Mouse (Mus musculus): ENCODE data around the gene Atp6v1fnb.

DNA sequence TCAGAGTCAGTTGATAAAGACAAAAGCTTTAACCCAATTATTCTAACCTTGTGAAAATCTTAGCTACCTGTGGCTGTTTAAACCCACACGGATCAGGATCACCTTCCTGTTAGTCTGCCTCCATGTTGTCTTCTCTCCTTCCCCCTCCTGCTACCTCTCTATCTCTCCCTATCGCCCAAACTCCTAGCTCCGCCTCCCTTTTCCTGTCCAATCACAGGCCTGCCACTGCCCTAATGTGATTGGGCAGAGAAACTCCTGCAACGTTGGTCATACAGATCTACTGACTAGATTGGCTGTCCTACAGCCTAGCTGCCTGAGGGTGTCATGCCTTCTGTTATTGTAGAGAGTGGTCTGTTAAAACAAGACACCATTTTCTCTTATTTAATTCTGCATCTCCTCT, 21.4 kb upstream of the Atp6v1fnb start:
- TF ChIP-seq POLR2A (IDR thresholded peaks at IDR 0.05; ENCODE audit: low read depth, low read length) (no peak), CTCF (IDR thresholded peaks at IDR 0.05; ENCODE audit: extremely low read depth, insufficient read depth, insufficient read length, insufficient replicate concordance) (no peak)
